Mouse (Mus musculus): ENCODE measurements around the gene Dlx3. TPM values are rescaled to one million over a fixed set of nuclear protein-coding genes. Genes with fewer than 3 reads are reported as not detected.

Gene Dlx3
- polyA plus RNA-seq, 1 experiment, result 31.8 TPM

DNA sequence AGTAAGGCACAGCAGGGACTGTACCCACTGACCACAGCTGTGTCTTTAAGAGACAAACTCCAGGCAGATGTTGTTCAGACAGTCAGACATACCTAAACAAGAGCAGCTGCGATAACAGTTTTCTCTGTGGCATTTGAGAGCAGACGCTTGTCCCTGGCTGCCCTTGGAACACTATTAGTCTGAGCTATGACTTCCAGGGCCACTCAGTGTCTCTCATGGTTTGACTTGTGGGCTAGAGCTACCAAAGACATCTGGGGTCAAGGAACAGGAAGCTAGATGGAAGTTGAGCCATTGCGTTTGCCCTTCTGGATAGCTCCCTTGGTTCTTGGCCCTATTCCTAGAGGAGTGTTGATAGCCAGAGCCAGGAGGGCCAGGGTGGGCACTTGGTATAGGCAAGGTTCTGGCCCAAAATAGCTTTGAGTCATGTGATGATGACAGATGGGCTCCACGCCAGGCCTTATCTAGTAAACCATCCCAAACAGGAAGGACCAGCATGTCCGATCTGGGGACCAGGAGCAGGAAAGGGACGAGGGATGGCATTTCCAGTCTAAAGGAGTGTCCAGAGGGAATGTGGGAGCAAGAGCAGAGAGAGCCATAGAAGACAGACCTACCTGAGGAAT, 40.6 kb upstream of the Dlx3 start:
- Histone ChIP-seq H3K79me3 (ENCODE audit: low read depth) (peaks cover 10% of the 10 kb centered on the region), H3ac (ENCODE audit: control insufficient read depth, insufficient read length, low read depth) (no peak overlapping the region), H3K79me2 (ENCODE audit: control insufficient read depth, insufficient read depth) (peaks cover 20% of the 10 kb centered on the region), H3K4me3 (ENCODE audit: insufficient read depth, poor library complexity, severe bottlenecking) (no peak overlapping the region), H3K27me3 (ENCODE audit: control insufficient read depth, insufficient read depth, insufficient read length) (no peaks in the 10 kb centered on the region), H3K36me3 (ENCODE audit: control insufficient read depth, insufficient read depth) (peaks cover 4% of the 10 kb centered on the region)
- TF ChIP-seq MYOG (IDR thresholded peaks at IDR 0.05; ENCODE audit: control insufficient read depth, extremely low read depth, insufficient read length) (no peak), MAX (IDR thresholded peaks at IDR 0.05) (no peak), MYOD1 (IDR thresholded peaks at IDR 0.05; ENCODE audit: control insufficient read depth, insufficient read length, low read depth) (peak; percentile 32), USF1 (IDR thresholded peaks at IDR 0.05; ENCODE audit: low read depth) (peak; percentile 32)

DNA sequence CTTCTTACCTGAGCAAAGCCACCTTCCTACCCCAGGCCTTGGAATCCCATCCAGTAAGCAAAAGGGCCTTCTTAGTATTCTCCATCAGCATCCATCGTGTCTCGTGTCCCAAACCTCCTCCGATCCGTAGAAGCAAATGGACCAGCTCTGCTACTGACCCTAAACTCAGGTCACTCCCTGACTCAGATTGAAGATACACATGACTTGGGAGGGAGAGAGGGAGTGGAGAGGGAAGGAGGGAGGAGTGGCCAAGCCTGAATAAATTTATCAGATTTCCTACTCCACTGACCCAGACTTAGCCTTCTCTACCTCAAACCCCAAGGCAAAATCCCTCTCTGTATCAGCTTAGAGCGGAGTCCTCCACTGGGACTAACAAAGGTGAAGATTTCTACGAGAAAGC, 39.1 kb upstream of the Dlx3 start:
- Histone ChIP-seq H3K4me3 (ENCODE audit: insufficient read depth, poor library complexity, severe bottlenecking) (no peak overlapping the region), H3K36me3 (ENCODE audit: control insufficient read depth, insufficient read depth) (no peaks in the 10 kb centered on the region), H3K79me3 (ENCODE audit: low read depth) (peaks cover 2% of the 10 kb centered on the region), H3ac (ENCODE audit: control insufficient read depth, insufficient read length, low read depth) (no peak overlapping the region), H3K79me2 (ENCODE audit: control insufficient read depth, insufficient read depth) (peaks cover 6% of the 10 kb centered on the region), H3K27me3 (ENCODE audit: control insufficient read depth, insufficient read depth, insufficient read length) (no peaks in the 10 kb centered on the region)
- no peak for TF ChIP-seq CEBPB (IDR thresholded peaks at IDR 0.05; ENCODE audit: low read depth)

DNA sequence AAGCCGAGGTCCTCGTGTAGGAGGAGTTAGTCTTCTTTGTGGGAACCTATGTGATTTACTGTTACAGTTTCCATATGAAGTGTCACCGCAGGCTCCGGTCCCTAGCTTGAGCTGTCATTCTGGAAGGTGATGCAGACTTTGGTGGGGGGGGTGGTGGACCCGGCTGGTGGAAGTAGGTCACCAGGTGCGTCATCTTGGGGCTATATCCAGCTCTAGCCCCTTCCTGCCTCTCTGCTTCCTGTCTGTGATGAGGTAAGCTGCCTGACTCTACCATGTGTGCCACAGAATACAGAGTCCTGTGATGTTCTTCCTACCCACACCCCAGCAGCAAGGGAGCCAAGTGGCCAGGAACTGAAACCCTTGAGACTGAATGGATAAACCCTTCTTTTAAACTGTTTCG, 37.0 kb upstream of the Dlx3 start:
- Histone ChIP-seq H3K27me3 (ENCODE audit: control insufficient read depth, insufficient read depth, insufficient read length) (no peaks in the 10 kb centered on the region), H3K36me3 (ENCODE audit: control insufficient read depth, insufficient read depth) (no peaks in the 10 kb centered on the region), H3ac (ENCODE audit: control insufficient read depth, insufficient read length, low read depth) (no peak overlapping the region), H3K79me3 (ENCODE audit: low read depth) (no peaks in the 10 kb centered on the region), H3K4me3 (ENCODE audit: insufficient read depth, poor library complexity, severe bottlenecking) (no peak overlapping the region), H3K79me2 (ENCODE audit: control insufficient read depth, insufficient read depth) (no peaks in the 10 kb centered on the region)
- TF ChIP-seq FOSL1 (IDR thresholded peaks at IDR 0.05; ENCODE audit: insufficient read depth, low read length, poor library complexity, severe bottlenecking), result no peak
- TF ChIP-seq USF1 (IDR thresholded peaks at IDR 0.05; ENCODE audit: low read depth), result no peak
- TF ChIP-seq MYOD1 (IDR thresholded peaks at IDR 0.05; ENCODE audit: control insufficient read depth, insufficient read length, low read depth), result no peak
- TF ChIP-seq MYOG (IDR thresholded peaks at IDR 0.05; ENCODE audit: control insufficient read depth, extremely low read depth, insufficient read length), result no peak
- TF ChIP-seq CEBPB (IDR thresholded peaks at IDR 0.05; ENCODE audit: low read depth), result no peak
- no peak for TF ChIP-seq CTCF (IDR thresholded peaks at IDR 0.05; ENCODE audit: control insufficient read depth, insufficient read depth, insufficient read length)

DNA sequence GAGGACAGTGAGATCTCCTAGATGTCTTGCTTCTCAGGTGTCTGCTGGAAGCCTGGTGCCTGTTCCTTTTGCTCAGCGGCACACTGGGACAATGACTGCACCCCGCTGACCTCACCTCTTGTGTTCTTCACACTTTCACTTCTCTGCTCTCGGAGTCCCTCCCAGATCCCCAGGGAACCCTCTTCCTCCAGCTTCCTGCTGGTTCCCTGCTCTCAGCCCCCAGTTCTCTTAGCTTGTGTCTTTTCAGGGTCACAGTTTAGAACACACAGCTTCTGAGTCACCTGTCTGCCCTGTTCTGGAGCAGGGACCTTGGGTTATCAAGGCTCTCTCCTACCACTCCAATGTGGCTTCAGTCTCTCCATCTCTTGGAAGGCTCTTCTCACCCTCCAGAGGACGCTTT, 35.7 kb upstream of the Dlx3 start:
- no peak for TF ChIP-seq USF1 (IDR thresholded peaks at IDR 0.05; ENCODE audit: low read depth)
- no peak for TF ChIP-seq MYOD1 (IDR thresholded peaks at IDR 0.05; ENCODE audit: control insufficient read depth, insufficient read length, low read depth)
- TF ChIP-seq FOSL1 (IDR thresholded peaks at IDR 0.05; ENCODE audit: insufficient read depth, low read length, poor library complexity, severe bottlenecking), result no peak
- TF ChIP-seq CEBPB (IDR thresholded peaks at IDR 0.05; ENCODE audit: low read depth), result no peak
- TF ChIP-seq CTCF (IDR thresholded peaks at IDR 0.05; ENCODE audit: control insufficient read depth, insufficient read depth, insufficient read length), result no peak
- TF ChIP-seq MAX (IDR thresholded peaks at IDR 0.05), result no peak
- TF ChIP-seq MYOG (IDR thresholded peaks at IDR 0.05; ENCODE audit: control insufficient read depth, extremely low read depth, insufficient read length), result no peak
- H3K79me3 ChIP-seq (ENCODE audit: low read depth), result no peaks in the 10 kb centered on the region
- no peaks in the 10 kb centered on the region for H3K79me2 ChIP-seq (ENCODE audit: control insufficient read depth, insufficient read depth)

DNA sequence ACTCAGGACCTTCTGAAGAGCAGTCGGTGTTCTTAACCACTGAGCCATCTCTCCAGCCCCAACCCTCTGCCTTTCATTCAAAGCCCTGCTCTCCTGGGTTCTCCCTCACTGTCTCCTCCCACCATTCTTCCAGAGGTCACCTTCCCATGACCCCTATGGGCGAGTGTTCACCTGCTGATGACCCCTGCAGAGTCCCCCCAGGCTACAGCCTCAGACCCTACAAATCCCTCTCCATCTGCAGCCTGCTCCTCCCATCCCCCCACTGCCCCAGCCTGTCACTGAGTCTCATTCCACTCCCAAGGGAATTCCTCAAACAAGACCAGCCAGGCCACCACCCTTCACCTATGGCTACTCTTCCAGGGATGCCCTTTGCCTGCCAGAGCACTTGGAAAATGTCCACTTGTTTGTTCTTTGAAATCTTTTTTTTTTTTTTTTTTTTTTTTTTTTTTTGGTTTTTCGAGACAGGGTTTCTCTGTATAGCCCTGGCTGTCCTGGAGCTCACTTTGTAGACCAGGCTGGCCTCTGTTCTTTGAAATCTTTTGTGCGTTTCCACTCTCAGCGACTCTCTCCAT, 35.0 kb upstream of the Dlx3 start:
- Histone ChIP-seq H3K79me2 (ENCODE audit: control insufficient read depth, insufficient read depth) (no peaks in the 10 kb centered on the region), H3K79me3 (ENCODE audit: low read depth) (no peaks in the 10 kb centered on the region), H3ac (ENCODE audit: control insufficient read depth, insufficient read length, low read depth) (no peak overlapping the region), H3K36me3 (ENCODE audit: control insufficient read depth, insufficient read depth) (no peaks in the 10 kb centered on the region), H3K4me3 (ENCODE audit: insufficient read depth, poor library complexity, severe bottlenecking) (no peak overlapping the region), H3K27me3 (ENCODE audit: control insufficient read depth, insufficient read depth, insufficient read length) (no peaks in the 10 kb centered on the region)
- no peak for TF ChIP-seq MYOD1 (IDR thresholded peaks at IDR 0.05; ENCODE audit: control insufficient read depth, insufficient read length, low read depth)
- TF ChIP-seq CEBPB (IDR thresholded peaks at IDR 0.05; ENCODE audit: low read depth), result no peak
- no peak for TF ChIP-seq MAX (IDR thresholded peaks at IDR 0.05)
- no peak for TF ChIP-seq CTCF (IDR thresholded peaks at IDR 0.05; ENCODE audit: control insufficient read depth, insufficient read depth, insufficient read length)
- no peak for TF ChIP-seq MYOG (IDR thresholded peaks at IDR 0.05; ENCODE audit: control insufficient read depth, extremely low read depth, insufficient read length)
- TF ChIP-seq FOSL1 (IDR thresholded peaks at IDR 0.05; ENCODE audit: insufficient read depth, low read length, poor library complexity, severe bottlenecking), result no peak

More for the DNA sequence above, 35.7 kb upstream of the Dlx3 start:
- no peak overlapping the region for H3ac ChIP-seq (ENCODE audit: control insufficient read depth, insufficient read length, low read depth)
- no peaks in the 10 kb centered on the region for H3K27me3 ChIP-seq (ENCODE audit: control insufficient read depth, insufficient read depth, insufficient read length)
- H3K4me3 ChIP-seq (ENCODE audit: insufficient read depth, poor library complexity, severe bottlenecking), result no peak overlapping the region
- H3K36me3 ChIP-seq (ENCODE audit: control insufficient read depth, insufficient read depth), result no peaks in the 10 kb centered on the region

DNA sequence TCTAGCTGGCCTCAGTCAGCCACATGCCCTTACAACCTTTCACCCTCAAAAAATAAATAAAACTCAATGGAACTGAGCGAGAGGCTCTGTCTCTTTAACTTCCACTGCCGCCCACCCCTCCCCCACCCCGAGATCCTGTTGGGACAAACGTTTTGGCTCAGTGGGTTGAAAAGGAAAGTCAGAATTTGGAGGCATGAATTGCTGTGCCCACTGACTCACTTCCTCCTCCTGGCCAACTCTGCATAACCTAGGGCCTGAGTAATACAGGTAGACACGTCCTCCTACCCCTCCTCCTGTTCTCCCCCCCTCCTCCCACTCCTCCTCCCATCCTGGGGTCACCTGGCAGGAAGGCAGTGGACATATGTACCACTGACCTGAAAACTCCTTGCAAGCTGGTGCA, 34.2 kb upstream of the Dlx3 start:
- Histone ChIP-seq H3K27me3 (ENCODE audit: control insufficient read depth, insufficient read depth, insufficient read length) (no peaks in the 10 kb centered on the region), H3K79me3 (ENCODE audit: low read depth) (no peaks in the 10 kb centered on the region), H3K79me2 (ENCODE audit: control insufficient read depth, insufficient read depth) (no peaks in the 10 kb centered on the region), H3K36me3 (ENCODE audit: control insufficient read depth, insufficient read depth) (no peaks in the 10 kb centered on the region), H3K4me3 (ENCODE audit: insufficient read depth, poor library complexity, severe bottlenecking) (no peak overlapping the region), H3ac (ENCODE audit: control insufficient read depth, insufficient read length, low read depth) (no peak overlapping the region)
- TF ChIP-seq MYOD1 (IDR thresholded peaks at IDR 0.05; ENCODE audit: control insufficient read depth, insufficient read length, low read depth) (no peak), CTCF (IDR thresholded peaks at IDR 0.05; ENCODE audit: control insufficient read depth, insufficient read depth, insufficient read length) (no peak), CEBPB (IDR thresholded peaks at IDR 0.05; ENCODE audit: low read depth) (no peak), MYOG (IDR thresholded peaks at IDR 0.05; ENCODE audit: control insufficient read depth, extremely low read depth, insufficient read length) (no peak), FOSL1 (IDR thresholded peaks at IDR 0.05; ENCODE audit: insufficient read depth, low read length, poor library complexity, severe bottlenecking) (peak; percentile 20), USF1 (IDR thresholded peaks at IDR 0.05; ENCODE audit: low read depth) (no peak), MAX (IDR thresholded peaks at IDR 0.05) (no peak)

Data from C2C12 (cell line).